Mouse (Mus musculus) C2C12 (cell line): ENCODE results near the gene Trak1. TPM values are rescaled to one million over a fixed set of nuclear protein-coding genes. Genes with fewer than 3 reads are reported as not detected.

Source experiments
- H3K27me3 ChIP-seq: one replicate; pipeline ENCODE4 v1.6.1; 2011; ENCODE audit not compliant: control insufficient read depth, insufficient read depth, insufficient read length
- H3K36me3 ChIP-seq: one replicate; pipeline ENCODE4 v1.6.1; 2011; ENCODE audit not compliant: control insufficient read depth, insufficient read depth
- H3K4me3 ChIP-seq: one replicate; pipeline ENCODE4 v1.5.1; 2011; ENCODE audit warnings: mild to moderate bottlenecking, control low read depth; ENCODE audit not compliant: poor library complexity, insufficient read depth, severe bottlenecking
- H3K79me2 ChIP-seq: one replicate; pipeline ENCODE4 v1.6.1; 2011; ENCODE audit not compliant: control insufficient read depth, insufficient read depth
- H3K79me3 ChIP-seq: one replicate; pipeline ENCODE4 v1.6.1; 2011; ENCODE audit warnings: low read depth, control low read depth
- H3ac ChIP-seq: one replicate; pipeline ENCODE3; 2011; ENCODE audit warnings: low read depth; ENCODE audit not compliant: control insufficient read depth, insufficient read length
- CEBPB ChIP-seq: IDR thresholded peaks from one replicate; pipeline ENCODE4 v1.6.1; 2011; ENCODE audit warnings: low read depth, mild to moderate bottlenecking, control low read depth, moderate library complexity
- CTCF ChIP-seq: IDR thresholded peaks from one replicate; pipeline ENCODE4 v1.5.1; 2011; ENCODE audit not compliant: control insufficient read depth, insufficient read depth, insufficient read length
- FOSL1 ChIP-seq: IDR thresholded peaks from one replicate; pipeline ENCODE4 v1.8.0; 2011; ENCODE audit warnings: mild to moderate bottlenecking, low read length; ENCODE audit not compliant: poor library complexity, insufficient read depth, severe bottlenecking
- MAX ChIP-seq: IDR thresholded peaks from one replicate; pipeline ENCODE4 v1.6.1; 2011; ENCODE audit warnings: mild to moderate bottlenecking, control low read depth
- MYOD1 ChIP-seq: IDR thresholded peaks from one replicate; pipeline ENCODE4 v1.6.1; 2011; ENCODE audit warnings: low read depth; ENCODE audit not compliant: control insufficient read depth, insufficient read length
- MYOG ChIP-seq: IDR thresholded peaks from one replicate; pipeline ENCODE4 v1.6.1; 2011; ENCODE audit not compliant: control insufficient read depth, insufficient read length; ENCODE audit errors: extremely low read depth
- USF1 ChIP-seq: IDR thresholded peaks from one replicate; pipeline ENCODE4 v1.6.1; 2011; ENCODE audit warnings: low read depth, mild to moderate bottlenecking, control low read depth, moderate library complexity
- polyA plus RNA-seq: library from polyadenylated mRNA; unstranded; fragments of >200 nt; fragmentation: generic; extraction: Trizol; gene quantifications from one replicate; pipeline ENCODE4 v1.2.1, GENCODE M21; 2012; ENCODE audit warnings: missing spikeins

Trak1 gene
- polyA plus RNA-seq, 1 experiment: 26.6 TPM

GRCm38 (mm10) chr9:121302543-121302942, 5.2 kb downstream of the Trak1 start:
- no peaks in the 10 kb centered on the region for H3K36me3 ChIP-seq
- H3K79me3 ChIP-seq: peaks cover 78% of the 10 kb centered on the region
- no peak overlapping the region for H3K4me3 ChIP-seq
- no peaks in the 10 kb centered on the region for H3K27me3 ChIP-seq
- TF ChIP-seq CEBPB (no peak), FOSL1 (no peak), MYOG (no peak), MAX (no peak), CTCF (no peak), MYOD1 (no peak), USF1 (no peak)
- H3K79me2 ChIP-seq: peaks cover 100% of the 10 kb centered on the region
- no peak overlapping the region for H3ac ChIP-seq

GRCm38 (mm10) chr9:121303086-121303485, 5.8 kb downstream of the Trak1 start:
- H3K79me2 ChIP-seq: peaks cover 97% of the 10 kb centered on the region
- no peaks in the 10 kb centered on the region for H3K36me3 ChIP-seq
- no peak for TF ChIP-seq MYOD1
- TF ChIP-seq FOSL1: no peak
- no peak for TF ChIP-seq MAX
- TF ChIP-seq USF1: no peak
- no peak for TF ChIP-seq MYOG
- no peak for TF ChIP-seq CEBPB
- no peak for TF ChIP-seq CTCF
- H3K4me3 ChIP-seq: no peak overlapping the region
- H3ac ChIP-seq: no peak overlapping the region
- H3K27me3 ChIP-seq: no peaks in the 10 kb centered on the region
- H3K79me3 ChIP-seq: peaks cover 80% of the 10 kb centered on the region

- H3ac ChIP-seq: no peak overlapping the region
- H3K27me3 ChIP-seq: no peaks in the 10 kb centered on the region
- peaks cover 97% of the 10 kb centered on the region for H3K79me2 ChIP-seq
- TF ChIP-seq CTCF: no peak
- no peak for TF ChIP-seq USF1
- TF ChIP-seq FOSL1: no peak
- TF ChIP-seq MYOD1: no peak
- TF ChIP-seq CEBPB: no peak
- TF ChIP-seq MAX: no peak
- no peak for TF ChIP-seq MYOG
- H3K36me3 ChIP-seq: no peaks in the 10 kb centered on the region
- H3K4me3 ChIP-seq: no peak overlapping the region
- H3K79me3 ChIP-seq: peaks cover 79% of the 10 kb centered on the region
Observed at GRCm38 (mm10) chr9:121303748-121304147, 6.4 kb downstream of the Trak1 start.

GRCm38 (mm10) chr9:121304520-121304919, 7.2 kb downstream of the Trak1 start:
- Histone ChIP-seq H3K27me3 (no peaks in the 10 kb centered on the region), H3ac (no peak overlapping the region), H3K79me2 (peaks cover 97% of the 10 kb centered on the region), H3K4me3 (no peak overlapping the region), H3K79me3 (peaks cover 73% of the 10 kb centered on the region), H3K36me3 (no peaks in the 10 kb centered on the region)
- TF ChIP-seq FOSL1: no peak
- no peak for TF ChIP-seq MAX
- no peak for TF ChIP-seq MYOD1
- no peak for TF ChIP-seq MYOG
- no peak for TF ChIP-seq CEBPB

- no peak overlapping the region for H3ac ChIP-seq
- no peak overlapping the region for H3K4me3 ChIP-seq
- TF ChIP-seq MYOG: no peak
- TF ChIP-seq FOSL1: no peak
- H3K79me3 ChIP-seq: peaks cover 69% of the 10 kb centered on the region
- H3K79me2 ChIP-seq: peaks cover 97% of the 10 kb centered on the region
- H3K36me3 ChIP-seq: no peaks in the 10 kb centered on the region
- H3K27me3 ChIP-seq: no peaks in the 10 kb centered on the region
Observed at GRCm38 (mm10) chr9:121305456-121305855, 8.2 kb downstream of the Trak1 start.

- Histone ChIP-seq H3K79me3 (peaks cover 52% of the 10 kb centered on the region), H3ac (no peak overlapping the region), H3K4me3 (no peak overlapping the region), H3K79me2 (peaks cover 94% of the 10 kb centered on the region), H3K27me3 (no peaks in the 10 kb centered on the region), H3K36me3 (no peaks in the 10 kb centered on the region)
- TF ChIP-seq MAX: no peak
- no peak for TF ChIP-seq USF1
- TF ChIP-seq MYOG: no peak
- no peak for TF ChIP-seq MYOD1
- no peak for TF ChIP-seq CEBPB
- TF ChIP-seq CTCF: no peak
- TF ChIP-seq FOSL1: no peak
Observed at GRCm38 (mm10) chr9:121309287-121309686, 12.0 kb downstream of the Trak1 start.

GRCm38 (mm10) chr9:121310501-121310900, 13.2 kb downstream of the Trak1 start:
- TF ChIP-seq CTCF (no peak), CEBPB (no peak), MAX (no peak), FOSL1 (no peak), MYOG (no peak), MYOD1 (no peak)
- Histone ChIP-seq H3K79me3 (peaks cover 51% of the 10 kb centered on the region), H3ac (no peak overlapping the region), H3K4me3 (no peak overlapping the region), H3K27me3 (no peaks in the 10 kb centered on the region), H3K79me2 (peaks cover 94% of the 10 kb centered on the region), H3K36me3 (no peaks in the 10 kb centered on the region)
